Mouse (Mus musculus) hindbrain, postnatal 0 days (tissue): ENCODE results near the gene Arid1b. TPM values are rescaled to one million over a fixed set of nuclear protein-coding genes. Genes with fewer than 3 reads are reported as not detected.

Experiments used
- ATAC-seq: fragments of 200-750 bp; cut with Nextera tagmentation; 2 replicates; pipeline ENCODE4 v1.8.0; 2017; ENCODE audit warnings: mild to moderate bottlenecking, moderate TSS enrichment, moderate library complexity
- DNase-seq: peaks from one replicate; pipeline ENCODE4 v3.0.0-alpha.2; 2015; ENCODE audit warnings: low spot score
- H3K27ac ChIP-seq: fragments of 300-500 bp; sonication (generic); 2 replicates; pipeline ENCODE4 v1.5.1; 2014; ENCODE audit warnings: mild to moderate bottlenecking
- H3K27me3 ChIP-seq: fragments of 300-500 bp; sonication (generic); 2 replicates; pipeline ENCODE4 v1.6.1; 2014; ENCODE audit warnings: low read length, mixed read lengths; ENCODE audit not compliant: insufficient read depth
- H3K36me3 ChIP-seq: fragments of 300-500 bp; sonication (generic); 2 replicates; pipeline ENCODE4 v1.6.1; 2014; ENCODE audit warnings: low read length, mixed read lengths; ENCODE audit not compliant: insufficient read depth
- H3K4me1 ChIP-seq: fragments of 300-500 bp; sonication (generic); 2 replicates; pipeline ENCODE4 v1.6.1; 2014; ENCODE audit warnings: antibody characterized with exemption, low read length, mixed read lengths; ENCODE audit not compliant: insufficient read depth
- H3K4me2 ChIP-seq: fragments of 300-500 bp; sonication (generic); 2 replicates; pipeline ENCODE4 v1.6.1; 2014; ENCODE audit warnings: low read depth, mild to moderate bottlenecking, low read length, moderate library complexity, mixed read lengths
- H3K4me3 ChIP-seq: fragments of 300-500 bp; sonication (generic); 2 replicates; pipeline ENCODE4 v1.5.1; 2014; ENCODE audit warnings: low read length
- H3K9ac ChIP-seq: fragments of 300-500 bp; sonication (generic); replicated peaks from 2 replicates; pipeline ENCODE4 v1.6.1; 2014; ENCODE audit warnings: mild to moderate bottlenecking, low read length, moderate library complexity, mixed read lengths
- H3K9me3 ChIP-seq: fragments of 300-500 bp; sonication (generic); 2 replicates; pipeline ENCODE4 v1.6.1; 2016; ENCODE audit warnings: low read length, mixed read lengths
- CTCF ChIP-seq: IDR thresholded peaks from 2 replicates; pipeline ENCODE4 v1.5.1; 2016; ENCODE audit warnings: antibody characterized with exemption, control low read depth, low read depth
- WGBS: fragments of 180-500 bp; shearing (Covaris S2); extraction: QIAGEN DNeasy Blood & Tissue Kit; methylation state at CpG from one replicate; pipeline ENCODE4 v1.1.7; 2014; 5-methylcytosine and 5-hydroxymethylcytosine counted together
- polyA plus RNA-seq: library from polyadenylated mRNA; unstranded; fragments of >200 nt; fragmentation: Nextera tagmentation; extraction: Ambion mirVana; gene quantifications from 2 replicates; pipeline ENCODE4 v1.2.1, GENCODE M21; 2015
- total RNA-seq: library from RNA; depleted of rRNA; stranded (reverse); fragments of >200 nt; gene quantifications from 2 replicates; pipeline ENCODE4 v1.2.3, GENCODE M21; 2014

Gene Arid1b
- total and polyA plus RNA-seq, 2 experiments from 2014 or later: 10.5 to 62.5 TPM

DNA sequence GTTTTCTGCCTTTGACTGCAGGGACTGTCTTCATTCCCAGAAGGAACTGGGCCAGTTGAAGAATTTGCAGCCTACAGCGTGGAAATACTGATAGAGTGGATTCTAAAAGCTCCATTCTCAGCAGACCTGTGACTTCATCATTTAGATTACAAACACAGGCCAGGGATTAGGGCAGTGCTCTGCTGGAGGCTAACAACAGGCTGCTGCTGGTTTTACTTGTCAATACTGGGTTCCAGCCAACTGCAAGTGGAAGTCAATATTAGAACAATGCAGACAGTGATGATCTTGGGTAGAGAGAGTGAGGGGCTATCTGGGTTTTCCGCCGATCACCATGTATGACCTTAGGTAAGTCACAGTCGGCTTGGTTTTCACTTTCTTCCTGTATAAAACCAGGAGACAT is 188.4 kb downstream of the Arid1b start:
- H3K36me3 ChIP-seq: no peaks in the 10 kb centered on the region
- DNase-seq: no peak
- no peak overlapping the region for H3K4me2 ChIP-seq
- 81% methylated on average over 4 of the region's 4 CpGs for WGBS
- H3K9me3 ChIP-seq: no peaks in the 10 kb centered on the region
- no peak overlapping the region for H3K27ac ChIP-seq
- H3K27me3 ChIP-seq: no peaks in the 10 kb centered on the region
- no peak for TF ChIP-seq CTCF
- ATAC-seq: no peak
- no peak overlapping the region for H3K9ac ChIP-seq
- peaks cover 12% of the 10 kb centered on the region for H3K4me1 ChIP-seq
- no peak overlapping the region for H3K4me3 ChIP-seq

DNA sequence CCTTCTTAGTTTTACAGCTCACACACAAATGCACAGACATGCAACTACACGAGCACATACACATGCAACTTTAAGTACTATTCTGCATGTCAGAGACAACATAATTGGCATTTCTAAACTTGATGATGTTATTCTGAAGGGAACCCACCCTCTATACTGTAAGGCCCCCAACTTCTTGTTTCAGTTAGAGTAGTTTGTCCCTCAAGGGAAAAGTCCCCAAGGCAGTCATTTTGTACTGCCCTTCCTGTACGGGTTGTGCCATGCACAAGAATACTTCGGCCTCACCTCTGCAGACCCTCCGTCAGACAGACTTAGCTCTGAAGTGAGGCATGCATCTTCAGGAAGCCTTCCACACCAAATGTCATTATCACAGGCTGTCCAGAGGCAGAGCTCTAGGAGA is 191.4 kb downstream of the Arid1b start:
- H3K4me1 ChIP-seq: peaks cover 18% of the 10 kb centered on the region
- H3K9ac ChIP-seq: no peak overlapping the region
- H3K27me3 ChIP-seq: no peaks in the 10 kb centered on the region
- no peaks in the 10 kb centered on the region for H3K9me3 ChIP-seq
- H3K4me2 ChIP-seq: no peak overlapping the region
- no peaks in the 10 kb centered on the region for H3K36me3 ChIP-seq
- no peak overlapping the region for H3K27ac ChIP-seq
- no peak overlapping the region for H3K4me3 ChIP-seq
- DNase-seq (no peak), ATAC-seq (no peak)
- WGBS: 73% methylated on average over 4 of the region's 4 CpGs
- TF ChIP-seq CTCF: no peak

GRCm38 (mm10) chr17:5187546-5187945 is 193.4 kb downstream of the Arid1b start:
- no peak overlapping the region for H3K9ac ChIP-seq
- no peaks in the 10 kb centered on the region for H3K27me3 ChIP-seq
- peak; percentile 43 for DNase-seq
- ATAC-seq: no peak
- 47% methylated on average over 2 of the region's 2 CpGs for WGBS
- no peaks in the 10 kb centered on the region for H3K36me3 ChIP-seq
- no peak overlapping the region for H3K4me3 ChIP-seq
- peaks cover 12% of the 10 kb centered on the region; the same call in 1 of the 2 replicates for H3K4me1 ChIP-seq
- no peak overlapping the region for H3K4me2 ChIP-seq
- TF ChIP-seq CTCF: peak; percentile 50
- no peaks in the 10 kb centered on the region for H3K9me3 ChIP-seq
- H3K27ac ChIP-seq: no peak overlapping the region

DNA sequence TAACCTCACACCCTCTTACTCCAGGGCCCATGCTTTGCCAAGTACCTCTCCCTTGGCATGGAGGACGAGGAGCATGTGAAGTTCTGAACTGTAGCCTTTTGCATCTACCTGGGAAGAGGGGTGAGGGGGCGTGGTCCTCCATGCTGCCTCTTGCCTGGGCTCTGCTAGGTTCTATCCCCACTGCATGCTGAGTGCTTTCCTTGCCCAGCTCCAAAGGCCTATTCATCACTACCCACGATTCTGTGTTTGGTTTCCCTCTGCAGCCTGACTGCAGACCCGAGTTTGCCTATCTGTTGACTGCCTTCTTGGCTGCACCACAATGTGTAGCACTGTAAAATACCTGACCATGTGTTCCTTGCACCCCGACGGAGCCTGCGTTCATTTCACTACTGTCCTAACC is 194.3 kb downstream of the Arid1b start:
- Histone ChIP-seq H3K27ac (no peak overlapping the region), H3K27me3 (no peaks in the 10 kb centered on the region), H3K4me3 (no peak overlapping the region), H3K9ac (no peak overlapping the region), H3K36me3 (no peaks in the 10 kb centered on the region), H3K4me1 (peaks cover 12% of the 10 kb centered on the region; the same call in 1 of the 2 replicates), H3K4me2 (no peak overlapping the region), H3K9me3 (no peaks in the 10 kb centered on the region)
- DNase-seq (no peak), ATAC-seq (no peak)
- no peak for TF ChIP-seq CTCF
- 70% methylated on average over 7 of the region's 7 CpGs for WGBS

DNA sequence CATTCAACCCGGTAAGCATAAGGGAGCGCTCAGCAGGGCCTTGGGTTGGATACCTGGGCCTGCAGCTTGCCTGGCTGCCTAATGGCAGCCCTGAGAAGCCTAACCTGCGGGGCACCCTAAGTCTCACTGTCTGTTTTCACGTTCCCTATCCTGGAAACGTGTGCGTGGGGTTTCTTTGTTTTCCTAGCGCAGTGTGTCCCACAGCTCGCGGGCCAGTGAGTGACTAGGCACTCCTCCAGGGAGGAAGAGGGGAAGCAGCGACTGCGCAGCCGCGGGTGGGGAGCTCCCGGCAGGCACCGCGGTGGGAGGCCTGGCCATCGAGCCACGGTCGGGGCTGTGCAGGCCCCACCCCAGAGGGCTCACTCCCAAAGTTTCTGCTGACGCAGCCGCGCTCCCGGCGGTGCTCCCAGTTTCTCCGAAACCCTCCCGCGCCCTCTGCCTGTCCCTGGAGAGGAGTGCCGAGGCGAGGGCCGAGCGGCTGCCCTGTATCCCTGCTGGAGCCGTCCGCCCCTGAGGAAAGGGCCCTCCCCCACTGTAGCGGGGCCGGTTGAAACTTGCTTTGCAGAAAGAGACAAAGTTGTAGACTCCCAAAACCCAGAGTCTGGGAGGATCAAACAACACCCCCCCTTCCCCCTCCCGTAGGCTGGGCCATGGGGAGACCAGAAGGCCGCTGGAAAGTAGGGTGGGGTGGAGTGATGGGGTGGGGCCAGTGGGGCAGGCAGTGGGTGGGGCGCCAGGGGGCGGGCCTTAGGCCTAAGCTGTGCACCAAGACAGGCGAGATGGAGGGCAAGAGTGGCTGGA is 195.6 kb downstream of the Arid1b start:
- Histone ChIP-seq H3K4me1 (peaks cover 8% of the 10 kb centered on the region; the same call in 1 of the 2 replicates), H3K4me2 (peak overlapping the region; percentile 67), H3K9me3 (no peaks in the 10 kb centered on the region), H3K27me3 (no peaks in the 10 kb centered on the region), H3K27ac (peak overlapping the region; percentile 85), H3K9ac (peak overlapping the region; percentile 50; the same call in 1 of the 2 replicates), H3K4me3 (peak overlapping the region; percentile 42), H3K36me3 (no peaks in the 10 kb centered on the region)
- peak; percentile 58 for TF ChIP-seq CTCF
- ATAC-seq (peak; percentile 95), DNase-seq (peak; percentile 91)
- 2% methylated on average over 40 of the region's 40 CpGs for WGBS

- H3K9ac ChIP-seq: peak overlapping the region; percentile 50; the same call in 1 of the 2 replicates
- 24% methylated on average over 3 of the region's 3 CpGs for WGBS
- peak; percentile 47 for TF ChIP-seq CTCF
- H3K36me3 ChIP-seq: no peaks in the 10 kb centered on the region
- H3K9me3 ChIP-seq: no peaks in the 10 kb centered on the region
- peaks cover 8% of the 10 kb centered on the region; the same call in 1 of the 2 replicates for H3K4me1 ChIP-seq
- peak overlapping the region; percentile 85 for H3K27ac ChIP-seq
- DNase-seq: peak; percentile 52
- no peaks in the 10 kb centered on the region for H3K27me3 ChIP-seq
- peak overlapping the region; percentile 67 for H3K4me2 ChIP-seq
- peak overlapping the region; percentile 42 for H3K4me3 ChIP-seq
- ATAC-seq: no peak
Observed at GRCm38 (mm10) chr17:5190367-5190766, 196.2 kb downstream of the Arid1b start.
